Mouse (Mus musculus): ENCODE measurements around the gene Hsd17b13.
"Not testable (repeated sequence)": the region's sequence is repeated elsewhere in the genome, so short reads cannot be mapped to it uniquely, and the experiment has no call there.

Hsd17b13 gene

DNA sequence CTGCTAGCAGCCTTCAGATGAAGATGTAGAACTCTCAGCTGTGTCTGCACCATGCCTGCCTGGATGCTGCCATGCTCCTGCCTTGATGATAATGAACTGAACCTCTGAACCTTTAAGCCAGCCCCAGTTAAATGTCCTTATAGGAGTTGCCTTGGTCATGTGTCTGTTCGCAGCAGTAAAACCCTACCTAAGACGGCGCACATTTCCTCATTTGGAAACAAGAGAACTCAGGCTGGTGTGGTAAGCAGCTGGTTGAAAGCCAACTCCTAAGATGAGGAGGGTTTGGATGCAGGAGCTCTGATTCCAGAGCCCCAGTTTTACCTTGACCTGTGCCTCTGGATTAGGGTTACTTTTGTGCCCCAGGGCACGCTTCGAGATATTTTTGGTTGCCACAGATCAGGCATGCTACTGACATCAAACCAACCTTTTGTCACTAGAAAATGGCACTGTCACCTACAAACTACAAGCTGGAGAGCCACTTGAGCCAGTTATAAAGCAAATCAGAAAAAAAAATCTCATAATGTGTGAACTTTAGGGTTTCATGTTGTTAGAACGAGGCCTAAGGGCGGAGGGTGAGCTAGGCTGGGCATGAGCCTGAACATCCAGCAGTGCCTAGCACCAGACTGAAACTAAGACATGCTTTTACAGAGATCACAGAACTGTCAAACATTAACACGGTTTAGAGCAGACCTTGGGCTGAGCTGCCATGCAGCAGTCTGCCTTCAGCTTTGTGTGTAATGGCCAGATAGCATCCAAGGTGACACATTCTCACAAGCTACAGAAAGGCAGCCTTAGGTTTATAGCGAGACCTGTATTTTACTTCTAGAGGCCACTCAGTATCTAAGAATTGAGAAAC lies 3.7 kb upstream of the Hsd17b13 start:
- DNase-seq (ENCODE audit: low read depth) = no peak

DNA sequence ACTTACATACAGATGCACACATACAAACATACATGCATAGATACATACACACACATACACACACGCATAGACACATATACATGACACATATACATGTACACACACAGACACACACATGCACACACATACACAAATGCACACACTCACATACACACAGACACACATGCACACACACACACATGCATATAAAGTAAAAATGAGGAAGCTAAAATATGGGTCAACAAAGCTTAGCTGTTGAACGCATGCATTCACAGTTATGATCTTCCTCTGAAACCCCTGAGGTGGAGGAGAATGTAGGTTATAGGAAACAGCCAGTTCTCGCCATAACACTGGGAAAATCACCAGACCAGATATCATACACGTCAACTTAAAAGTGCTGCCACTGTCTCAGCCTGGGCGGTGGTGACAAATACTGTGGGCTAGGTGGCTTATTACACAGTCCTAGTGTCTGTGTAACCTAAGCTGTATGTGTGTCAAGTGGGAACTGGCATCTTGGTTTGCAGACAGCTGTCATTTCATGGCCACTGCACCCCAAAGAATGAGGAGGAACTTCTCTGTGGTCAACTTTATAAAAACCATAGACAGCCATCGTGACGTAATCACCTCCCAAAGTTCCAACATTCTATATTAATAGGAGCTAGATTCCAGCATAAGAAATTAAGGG lies 829 bp upstream of the Hsd17b13 start:
- DNase-seq (ENCODE audit: low read depth) = no peak

DNA sequence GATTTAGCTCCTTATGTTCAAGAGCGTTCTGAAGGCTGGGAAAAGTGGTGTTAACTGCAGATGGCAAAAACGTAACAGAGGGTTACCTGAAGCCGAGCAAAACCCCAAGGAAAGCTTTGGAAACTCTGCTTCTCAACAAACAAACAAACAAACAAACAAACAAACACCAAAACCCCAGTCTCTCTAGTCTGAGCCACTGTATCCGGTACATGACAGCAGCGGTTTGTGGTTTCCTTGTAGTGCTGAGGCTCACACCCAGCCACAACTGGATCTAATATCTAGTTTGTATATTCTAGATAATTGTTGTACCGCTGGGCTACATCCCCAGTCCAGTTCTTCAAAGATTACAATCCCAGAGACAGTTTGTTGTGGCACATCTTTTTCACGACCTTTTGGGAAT lies 1.5 kb downstream of the Hsd17b13 start:
- no peak for DNase-seq (ENCODE audit: low read depth)

DNA sequence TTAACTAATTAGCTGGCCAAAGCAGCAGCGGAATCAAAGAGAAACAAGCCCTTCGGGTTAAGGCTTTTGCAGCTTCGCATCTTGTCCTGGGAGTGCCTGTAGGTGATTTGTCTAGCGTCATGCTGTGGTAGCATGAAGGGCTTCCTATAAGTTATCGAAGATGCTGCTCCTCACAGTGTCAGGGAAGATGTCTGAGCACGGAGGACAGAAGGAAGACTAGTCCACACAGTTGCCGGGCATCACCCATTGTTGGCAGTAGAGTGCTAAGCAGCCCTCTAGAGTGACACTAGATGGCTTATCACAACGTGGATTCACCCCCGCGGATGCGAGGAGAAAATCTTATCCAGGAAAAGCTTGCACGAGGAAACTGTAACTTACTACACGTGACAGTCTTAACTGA lies 4.4 kb downstream of the Hsd17b13 start:
- DNase-seq (ENCODE audit: low read depth) = no peak

DNA sequence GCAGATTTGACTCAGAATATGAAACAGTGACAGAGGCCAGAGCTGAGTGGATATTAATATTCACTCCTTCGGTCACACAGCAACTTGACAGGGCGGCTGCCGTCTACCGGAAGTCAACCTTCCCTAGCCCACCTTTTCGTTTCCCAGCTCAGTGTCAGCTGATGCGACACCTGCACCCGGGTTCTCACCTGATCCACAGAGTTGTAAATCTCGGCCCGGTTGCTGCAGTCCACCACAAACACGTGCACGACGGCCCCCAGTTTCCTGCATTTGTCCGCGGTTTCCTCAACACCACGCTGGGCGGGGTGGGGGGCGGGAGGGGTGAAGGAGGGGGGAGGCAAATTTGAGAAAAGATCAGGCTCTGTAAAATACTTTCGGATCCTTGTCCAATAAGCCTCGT lies 4.8 kb downstream of the Hsd17b13 start:
- DNase-seq (ENCODE audit: low read depth) = no peak

DNA sequence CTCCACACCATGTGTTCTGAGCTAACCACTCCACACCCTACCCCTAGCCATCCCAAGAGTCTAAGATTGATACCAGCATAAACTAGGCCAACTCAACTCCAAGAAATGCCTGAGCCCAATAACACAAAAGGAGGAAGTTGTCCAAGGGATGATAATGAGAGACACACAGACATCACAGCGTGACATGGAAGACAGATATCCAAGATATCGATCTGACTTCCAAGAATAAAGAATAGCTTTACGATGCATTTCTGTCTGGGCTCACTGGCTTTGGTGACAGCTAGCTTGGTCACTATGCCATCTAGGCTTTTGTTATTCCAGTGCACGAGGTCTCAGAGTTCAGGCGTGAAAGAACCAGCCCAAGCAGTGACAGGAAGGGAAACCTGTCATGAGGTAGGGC lies 6.2 kb downstream of the Hsd17b13 start:
- no peak for DNase-seq (ENCODE audit: low read depth)

DNA sequence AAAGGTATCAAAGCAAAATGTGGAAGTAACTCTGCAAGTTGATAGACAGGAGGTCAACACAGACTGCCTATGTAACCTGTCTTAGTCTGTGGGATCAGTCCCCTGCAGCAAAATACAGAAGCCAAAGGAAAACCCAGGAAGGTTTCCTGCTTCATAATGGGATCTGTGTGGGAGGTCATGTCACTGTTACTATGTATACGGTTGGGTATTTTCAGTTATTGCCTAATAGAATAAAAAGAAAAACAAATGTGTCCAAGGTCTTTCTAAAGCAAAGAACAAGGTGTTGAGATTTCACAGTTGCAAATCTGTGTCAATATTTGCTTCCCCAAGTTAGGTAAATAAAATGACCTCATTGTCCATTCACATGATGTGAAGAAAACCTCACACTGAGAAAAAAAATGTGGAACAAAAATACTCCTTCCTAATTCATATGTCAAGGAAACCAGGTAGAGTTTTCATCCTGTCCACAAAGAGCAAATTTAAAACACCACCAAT lies 14.2 kb downstream of the Hsd17b13 start:
- no peak for DNase-seq (ENCODE audit: low read depth)

DNA sequence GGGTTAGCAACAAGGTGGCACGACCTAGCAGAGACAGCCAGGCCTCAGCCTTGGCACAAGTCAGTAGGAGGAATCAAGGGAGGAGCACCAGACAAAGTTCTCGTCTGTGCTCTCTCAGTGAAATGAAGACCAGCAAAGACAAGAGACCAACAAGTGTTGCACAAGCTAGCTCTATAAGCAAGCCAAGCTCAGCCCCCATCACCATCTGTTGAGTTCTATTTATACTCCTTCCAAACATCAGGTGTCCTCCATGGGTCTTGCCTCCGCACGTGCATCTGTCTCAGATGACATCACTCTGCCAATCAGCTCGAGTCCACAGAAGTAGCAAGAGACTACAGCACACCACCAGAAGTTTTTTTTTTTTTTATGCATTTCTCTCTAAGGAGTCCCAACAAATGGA lies 22.6 kb downstream of the Hsd17b13 start:
- DNase-seq (ENCODE audit: low read depth) = peak; percentile 11

DNA sequence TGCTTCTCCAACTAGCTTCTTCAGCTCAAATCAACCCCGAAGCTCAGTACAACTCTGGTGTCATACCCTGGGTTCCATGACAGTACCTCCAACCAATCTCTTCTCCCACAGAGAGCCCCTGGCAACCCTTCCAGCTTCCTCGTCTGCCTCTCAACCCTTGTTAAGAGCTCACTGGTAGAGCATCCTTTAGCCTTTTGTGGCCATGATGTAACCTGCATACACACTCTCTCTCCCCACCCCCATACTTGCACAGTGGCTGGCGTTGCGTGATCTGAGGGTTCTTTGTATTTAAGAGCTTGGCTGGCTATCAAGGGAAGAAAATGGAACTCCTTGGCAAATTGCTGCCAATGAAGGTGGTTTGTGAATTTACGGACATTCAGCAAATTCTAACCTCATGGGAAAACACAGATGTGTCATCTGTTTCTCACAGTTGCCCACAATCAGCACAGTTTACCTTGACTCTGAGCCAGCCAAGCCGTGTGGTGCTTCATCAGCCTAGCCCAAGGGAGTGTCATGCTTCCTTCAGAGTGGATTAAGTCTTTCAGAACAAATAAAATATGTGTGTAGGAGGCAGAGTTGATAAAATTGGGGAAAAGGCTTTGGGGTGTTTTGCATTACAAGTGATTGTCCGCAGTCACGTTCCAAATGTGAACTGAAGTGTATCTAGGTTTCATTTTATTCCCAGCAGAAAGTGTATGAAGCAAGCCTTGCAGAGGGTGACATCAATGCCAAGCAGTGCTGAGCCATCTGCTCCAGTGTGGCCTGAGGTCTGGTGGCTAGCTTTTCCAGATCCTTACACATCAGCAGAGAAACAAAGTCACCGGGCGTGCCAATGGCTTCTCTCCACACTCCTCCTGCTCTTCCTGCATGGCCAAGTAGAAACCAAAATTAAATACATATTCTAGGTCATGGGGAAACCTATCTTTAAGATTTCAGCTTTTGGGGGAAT lies 23.8 kb downstream of the Hsd17b13 start:
- peak; percentile 82 for DNase-seq (ENCODE audit: low read depth)

DNA sequence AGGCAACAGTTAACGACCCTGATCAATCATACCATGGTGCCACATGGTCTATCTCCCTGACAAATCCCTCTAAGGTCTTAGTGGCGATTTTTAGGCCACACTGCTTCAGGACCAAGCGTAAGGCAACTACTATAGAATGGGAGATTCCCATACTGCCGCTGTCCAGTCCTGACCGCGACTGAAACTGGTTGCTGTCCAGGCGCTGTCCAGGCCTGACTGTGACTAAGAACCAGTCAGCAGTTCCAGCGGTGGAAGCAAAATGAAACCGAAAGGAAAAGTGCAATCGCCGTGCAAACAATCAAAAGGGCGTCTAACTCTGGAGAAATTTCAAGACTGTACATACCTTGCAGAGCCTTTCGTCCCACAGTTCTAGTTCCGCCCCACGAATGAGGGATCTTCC lies 27.1 kb downstream of the Hsd17b13 start:
- not testable (repeated sequence) for DNase-seq (ENCODE audit: low read depth)

DNA sequence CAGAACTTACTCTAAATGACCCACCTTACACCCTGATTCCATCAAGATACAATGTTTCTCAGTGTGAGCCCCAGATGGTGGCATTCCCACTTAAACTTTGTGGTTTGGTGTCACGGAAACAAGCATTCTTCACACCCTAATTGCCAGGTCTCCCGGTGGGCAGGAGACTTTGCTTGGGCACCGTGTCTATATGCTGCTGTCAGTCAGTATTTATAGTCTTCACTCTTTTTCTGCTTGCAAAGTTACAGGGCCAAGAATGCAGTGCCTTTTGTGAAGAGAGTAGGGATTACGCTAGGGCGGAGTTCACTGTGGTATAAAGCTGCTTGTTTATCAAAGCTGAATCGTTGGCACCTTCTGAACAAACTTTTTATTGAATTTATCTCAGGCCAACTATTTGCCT lies 34.0 kb downstream of the Hsd17b13 start:
- DNase-seq (ENCODE audit: low read depth) = no peak

DNA sequence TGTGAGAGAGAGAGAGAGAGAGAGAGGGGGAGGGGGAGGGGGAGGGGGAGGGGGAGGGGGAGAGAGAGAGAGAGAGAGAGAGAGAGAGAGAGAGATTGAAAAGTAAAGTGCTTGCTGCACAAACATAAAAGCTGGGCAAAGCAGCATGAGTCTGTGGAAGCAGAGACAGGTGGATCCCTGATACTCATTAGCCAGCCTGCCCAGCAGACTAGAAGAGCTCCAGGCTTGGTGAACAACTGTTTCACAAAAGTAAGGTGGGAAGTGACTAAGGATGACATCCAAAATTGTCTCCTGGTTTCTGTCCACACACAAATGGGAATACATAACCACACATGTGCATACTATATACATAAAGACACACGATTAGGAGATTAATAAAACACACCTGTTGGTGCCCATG lies 37.4 kb downstream of the Hsd17b13 start:
- no peak for DNase-seq (ENCODE audit: low read depth)

DNA sequence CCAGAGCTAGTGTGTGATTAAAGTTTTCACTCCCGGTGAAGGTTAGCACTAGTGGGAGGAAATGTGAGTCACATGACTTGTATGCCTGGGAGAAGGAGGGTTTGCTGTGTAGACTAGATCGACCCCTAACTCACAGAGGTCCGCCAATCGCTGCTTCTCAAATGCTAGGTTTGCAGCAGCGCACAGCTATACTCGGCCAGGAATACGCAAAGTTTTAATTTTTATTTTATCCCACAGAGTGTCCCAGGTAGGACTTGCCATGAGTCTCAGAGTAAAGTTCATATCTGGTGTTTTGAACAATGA lies 37.9 kb downstream of the Hsd17b13 start:
- no peak for DNase-seq (ENCODE audit: low read depth)

DNA sequence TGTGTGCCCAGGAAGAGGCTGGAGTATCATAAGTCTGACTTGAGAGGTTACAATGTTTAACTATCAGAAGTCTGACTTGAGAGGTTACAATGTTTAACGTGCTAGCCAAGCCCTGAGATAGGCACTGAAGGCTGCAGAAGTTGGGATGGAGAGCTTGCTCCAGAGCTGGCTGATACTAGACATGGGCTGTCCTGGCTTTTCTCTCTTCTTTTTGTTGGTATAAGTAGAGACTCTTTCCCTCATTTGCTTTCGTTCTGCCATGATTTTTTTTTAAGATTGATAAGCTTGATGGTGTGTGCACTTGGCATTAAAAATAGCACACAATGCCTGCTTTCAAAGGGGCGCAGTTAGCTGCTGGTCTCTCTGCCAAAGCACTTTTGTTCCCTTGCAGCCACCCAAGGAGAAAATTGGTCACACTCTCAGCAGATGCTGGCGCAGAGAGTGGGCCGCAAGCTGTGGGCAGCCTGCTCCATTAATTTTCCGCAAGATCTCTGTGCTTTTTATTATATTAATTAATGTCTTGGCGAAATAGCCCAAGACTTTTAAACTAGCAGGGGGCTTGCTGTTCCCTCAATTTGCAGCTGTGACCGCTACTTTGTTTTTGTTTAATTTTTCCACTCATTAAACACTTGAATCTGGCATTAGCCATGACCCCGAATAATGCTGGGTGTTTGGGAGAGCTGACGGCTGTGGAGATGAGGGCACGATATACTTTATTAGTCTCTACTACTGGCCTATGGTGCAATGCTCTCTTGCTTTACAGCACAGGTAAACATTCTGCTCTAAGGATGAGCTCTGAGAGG lies 38.5 kb downstream of the Hsd17b13 start:
- no peak for DNase-seq (ENCODE audit: low read depth)

DNA sequence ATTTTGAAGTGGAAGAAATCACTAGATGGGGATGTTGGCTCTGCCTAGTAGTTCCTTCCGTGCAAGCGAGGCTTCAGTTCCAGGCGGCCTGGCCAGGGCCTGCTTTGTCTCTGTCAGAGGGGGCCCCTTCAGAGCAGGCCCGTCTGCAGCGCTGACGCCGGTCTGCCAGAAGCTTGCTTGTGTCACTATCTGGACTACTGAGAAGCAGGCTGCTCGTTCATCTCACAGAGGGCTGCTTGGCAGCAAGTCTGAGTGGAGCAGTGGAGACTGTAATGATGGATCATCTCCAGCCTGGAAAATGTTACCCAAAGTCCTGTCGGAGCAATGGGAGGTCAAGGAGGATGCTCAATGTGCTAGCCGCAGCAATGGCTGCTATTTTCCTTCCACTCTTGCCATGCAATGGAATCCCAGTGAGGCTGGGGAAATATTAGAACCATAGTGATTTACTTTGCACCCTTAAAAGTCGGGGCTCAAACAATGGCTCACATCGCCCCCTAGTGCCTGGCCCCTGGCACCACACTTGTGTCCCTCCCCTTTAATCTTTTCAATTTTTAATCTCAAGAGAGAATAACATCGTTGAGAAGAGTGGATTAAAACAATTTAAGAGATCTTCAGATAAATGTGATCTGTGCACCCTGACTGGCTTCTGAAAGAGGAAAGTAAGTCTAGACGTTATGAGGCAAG lies 40.2 kb downstream of the Hsd17b13 start:
- DNase-seq (ENCODE audit: low read depth) = peak; percentile 44

DNA sequence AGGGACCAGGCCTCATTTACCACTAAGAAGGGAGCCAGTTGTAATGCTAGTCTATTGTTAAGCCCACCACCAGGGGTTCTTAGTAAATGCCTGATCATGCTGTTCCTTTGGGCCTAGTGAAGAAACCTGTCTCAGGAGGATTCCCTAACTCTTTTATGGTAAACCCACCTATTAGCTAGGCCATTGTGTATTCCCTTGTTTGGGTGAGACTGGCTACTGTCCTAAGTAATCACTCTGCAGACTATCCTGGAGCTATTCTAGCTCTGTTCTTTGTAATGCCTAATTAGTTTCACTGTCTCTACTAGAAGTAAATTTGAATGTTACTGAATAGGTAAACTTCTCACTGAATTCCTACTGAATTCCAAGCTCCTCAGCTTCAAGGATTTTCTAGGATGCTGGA lies 45.3 kb downstream of the Hsd17b13 start:
- not testable (repeated sequence) for DNase-seq (ENCODE audit: low read depth)

DNA sequence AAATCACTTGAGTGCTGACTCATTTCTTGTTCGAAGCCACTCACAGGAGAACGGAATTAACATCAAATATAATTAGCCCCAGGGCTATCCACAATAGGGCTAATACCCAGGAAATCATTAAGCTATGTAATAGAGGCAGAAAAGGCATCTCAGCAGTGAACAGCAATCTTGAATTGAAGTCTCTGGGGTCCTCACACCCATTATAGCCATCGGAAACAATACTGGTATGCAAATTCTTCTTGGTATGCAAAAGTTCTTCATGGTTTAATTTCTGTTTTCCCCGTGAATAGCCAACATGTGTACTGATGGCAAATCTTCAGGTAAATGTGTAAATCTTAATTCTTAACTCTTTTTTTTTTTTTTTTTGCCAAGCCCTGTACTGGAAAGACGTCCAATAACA lies 46.7 kb downstream of the Hsd17b13 start:
- no peak for DNase-seq (ENCODE audit: low read depth)

DNA sequence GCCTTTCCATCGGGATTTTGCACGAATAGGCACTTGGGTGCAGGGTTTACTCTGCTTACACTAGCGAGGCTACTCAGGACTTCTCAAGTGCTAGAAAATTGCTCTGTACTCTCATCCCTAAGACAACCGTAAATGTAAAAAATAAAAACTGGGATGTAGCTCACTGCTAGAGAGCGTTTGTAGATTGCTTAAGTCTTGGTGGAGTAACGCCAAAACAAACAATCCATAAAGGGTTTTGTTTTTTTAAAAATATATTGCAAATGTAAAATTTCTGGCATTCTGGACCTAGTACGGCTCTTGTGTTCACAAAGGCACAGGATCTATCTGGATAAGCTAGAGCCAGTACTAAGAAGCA lies 49.0 kb downstream of the Hsd17b13 start:
- DNase-seq (ENCODE audit: low read depth) = peak; percentile 71

DNA sequence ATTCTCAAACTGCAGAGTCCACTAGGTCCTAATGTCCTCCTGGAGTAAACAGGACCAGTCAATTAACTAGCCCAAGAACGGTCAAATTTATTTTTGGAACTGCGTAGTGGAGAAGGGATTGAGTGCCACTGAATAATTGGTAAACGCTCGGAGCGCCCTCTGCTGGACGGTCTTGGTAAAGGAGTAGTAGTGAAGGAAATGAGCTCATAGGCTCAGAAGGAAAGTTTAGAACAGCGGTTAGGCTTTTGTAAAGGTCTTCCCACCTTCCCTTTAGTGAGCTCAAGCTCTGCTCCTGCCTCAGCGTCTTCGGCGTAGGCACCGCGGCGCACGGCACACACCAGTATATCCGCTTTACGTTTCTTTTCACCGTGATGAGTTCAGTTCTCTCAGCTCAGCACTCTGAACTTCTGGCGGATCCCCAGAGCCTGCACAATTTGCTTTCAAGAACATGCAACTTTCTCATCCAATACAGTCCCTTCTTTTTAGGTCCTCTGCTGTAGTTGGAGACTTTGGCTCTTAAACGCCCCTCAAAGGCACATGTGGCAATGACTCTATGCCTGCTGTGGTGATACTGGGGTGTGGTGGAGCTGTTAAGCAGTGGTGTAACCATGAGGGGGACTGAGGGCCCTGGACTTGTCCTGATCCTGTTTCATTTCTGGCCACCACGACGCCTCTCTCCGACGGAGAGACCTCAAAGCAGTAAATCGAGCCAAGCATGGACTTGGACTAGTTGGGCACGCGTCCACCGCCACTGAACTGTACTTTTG lies 49.6 kb downstream of the Hsd17b13 start:
- DNase-seq (ENCODE audit: low read depth) = peak; percentile 90

DNA sequence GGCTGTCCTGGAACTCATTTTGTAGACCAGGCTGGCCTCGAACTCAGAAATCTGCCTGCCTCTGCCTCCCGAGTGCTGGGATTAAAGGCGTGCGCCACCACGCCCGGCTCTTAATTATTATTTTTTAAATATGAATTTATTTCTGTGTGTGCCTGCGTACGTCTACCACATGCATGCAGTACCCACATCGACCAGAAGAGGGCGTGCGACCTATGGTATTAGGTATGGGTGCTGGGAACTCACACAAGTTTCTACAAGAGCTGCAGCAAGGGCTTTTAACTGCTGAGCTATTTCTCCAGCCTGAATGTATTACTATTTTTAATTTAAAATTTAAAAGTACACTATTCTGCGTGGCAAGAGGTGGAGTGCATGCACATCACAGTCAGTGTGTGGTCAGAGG lies 50.8 kb downstream of the Hsd17b13 start:
- DNase-seq (ENCODE audit: low read depth) = no peak

Measured in NIH3T3 (cell line).